Mouse (Mus musculus): ENCODE data around the gene Cdc42. TPM values are rescaled to one million over a fixed set of nuclear protein-coding genes. Genes with fewer than 3 reads are reported as not detected.

The Cdc42 gene
- polyA plus RNA-seq, 1 experiment from 2014 or later = 991 TPM

GRCm38 (mm10) chr4:137388059-137388794 is 30.7 kb upstream of the Cdc42 start:
- Histone ChIP-seq H3K27ac (replicated peaks; ENCODE audit: low read depth, low read length) (peak overlapping the region; percentile 90), H3K27me3 (ENCODE audit: control insufficient read depth, insufficient read depth, low read length) (no peaks in the 10 kb centered on the region), H3K4me3 (replicated peaks; ENCODE audit: low read depth, low read length) (peak overlapping the region; percentile 81), H3K4me1 (ENCODE audit: control insufficient read depth, insufficient read depth, low read length) (peaks cover 14% of the 10 kb centered on the region), H3K9ac (replicated peaks; ENCODE audit: low read length) (peak overlapping the region; percentile 80), H3K36me3 (ENCODE audit: control insufficient read depth, insufficient read depth, low read length) (no peaks in the 10 kb centered on the region), H3K9me3 (ENCODE audit: control insufficient read depth, low read length) (no peaks in the 10 kb centered on the region), H3K4me2 (ENCODE audit: low read length) (peak overlapping the region; percentile 91)
- ATAC-seq (ENCODE audit: low FRiP score, low TSS enrichment) (peak; percentile 88), DNase-seq (peak; percentile 96)
- WGBS = under 1% methylated on average over 46 of the region's 46 CpGs

- Histone ChIP-seq H3K9ac (replicated peaks; ENCODE audit: low read length) (peak overlapping the region; percentile 80), H3K36me3 (ENCODE audit: control insufficient read depth, insufficient read depth, low read length) (no peaks in the 10 kb centered on the region), H3K9me3 (ENCODE audit: control insufficient read depth, low read length) (no peaks in the 10 kb centered on the region), H3K27ac (replicated peaks; ENCODE audit: low read depth, low read length) (peak overlapping the region; percentile 90), H3K4me1 (ENCODE audit: control insufficient read depth, insufficient read depth, low read length) (peaks cover 14% of the 10 kb centered on the region), H3K27me3 (ENCODE audit: control insufficient read depth, insufficient read depth, low read length) (no peaks in the 10 kb centered on the region), H3K4me2 (ENCODE audit: low read length) (peak overlapping the region; percentile 91), H3K4me3 (replicated peaks; ENCODE audit: low read depth, low read length) (peak overlapping the region; percentile 81)
- DNase-seq (peak; percentile 8), ATAC-seq (ENCODE audit: low FRiP score, low TSS enrichment) (no peak)
- 2% methylated on average over 20 of the region's 20 CpGs for WGBS
Measured at GRCm38 (mm10) chr4:137387482-137388058, 30.1 kb upstream of the Cdc42 start.

GRCm38 (mm10) chr4:137380702-137381605 is 23.4 kb upstream of the Cdc42 start:
- Histone ChIP-seq H3K4me1 (ENCODE audit: control insufficient read depth, insufficient read depth, low read length) (no peaks in the 10 kb centered on the region), H3K36me3 (ENCODE audit: control insufficient read depth, insufficient read depth, low read length) (no peaks in the 10 kb centered on the region), H3K4me2 (ENCODE audit: low read length) (no peak overlapping the region), H3K9me3 (ENCODE audit: control insufficient read depth, low read length) (no peaks in the 10 kb centered on the region), H3K9ac (replicated peaks; ENCODE audit: low read length) (no peak overlapping the region), H3K4me3 (replicated peaks; ENCODE audit: low read depth, low read length) (no peak overlapping the region), H3K27me3 (ENCODE audit: control insufficient read depth, insufficient read depth, low read length) (no peaks in the 10 kb centered on the region), H3K27ac (replicated peaks; ENCODE audit: low read depth, low read length) (no peak overlapping the region)
- DNase-seq (no peak), ATAC-seq (ENCODE audit: low FRiP score, low TSS enrichment) (no peak)
- 37% methylated on average over 15 of the region's 16 CpGs for WGBS

GRCm38 (mm10) chr4:137379713-137380255 is 22.3 kb upstream of the Cdc42 start:
- no peaks in the 10 kb centered on the region for H3K4me1 ChIP-seq (ENCODE audit: control insufficient read depth, insufficient read depth, low read length)
- H3K9me3 ChIP-seq (ENCODE audit: control insufficient read depth, low read length) = no peaks in the 10 kb centered on the region
- WGBS = 89% methylated on average over 10 of the region's 10 CpGs
- no peak overlapping the region for H3K9ac ChIP-seq (replicated peaks; ENCODE audit: low read length)
- no peak overlapping the region for H3K4me2 ChIP-seq (ENCODE audit: low read length)
- ATAC-seq (ENCODE audit: low FRiP score, low TSS enrichment) (no peak), DNase-seq (no peak)
- no peaks in the 10 kb centered on the region for H3K27me3 ChIP-seq (ENCODE audit: control insufficient read depth, insufficient read depth, low read length)
- H3K4me3 ChIP-seq (replicated peaks; ENCODE audit: low read depth, low read length) = no peak overlapping the region
- no peaks in the 10 kb centered on the region for H3K36me3 ChIP-seq (ENCODE audit: control insufficient read depth, insufficient read depth, low read length)
- no peak overlapping the region for H3K27ac ChIP-seq (replicated peaks; ENCODE audit: low read depth, low read length)

GRCm38 (mm10) chr4:137379085-137379484 is 21.6 kb upstream of the Cdc42 start:
- ATAC-seq (ENCODE audit: low FRiP score, low TSS enrichment) (no peak), DNase-seq (no peak)
- WGBS = 83% methylated on average over 3 of the region's 3 CpGs
- H3K4me1 ChIP-seq (ENCODE audit: control insufficient read depth, insufficient read depth, low read length) = no peaks in the 10 kb centered on the region
- H3K4me3 ChIP-seq (replicated peaks; ENCODE audit: low read depth, low read length) = no peak overlapping the region
- no peaks in the 10 kb centered on the region for H3K9me3 ChIP-seq (ENCODE audit: control insufficient read depth, low read length)
- no peak overlapping the region for H3K9ac ChIP-seq (replicated peaks; ENCODE audit: low read length)
- no peak overlapping the region for H3K4me2 ChIP-seq (ENCODE audit: low read length)
- H3K36me3 ChIP-seq (ENCODE audit: control insufficient read depth, insufficient read depth, low read length) = no peaks in the 10 kb centered on the region
- no peaks in the 10 kb centered on the region for H3K27me3 ChIP-seq (ENCODE audit: control insufficient read depth, insufficient read depth, low read length)
- H3K27ac ChIP-seq (replicated peaks; ENCODE audit: low read depth, low read length) = no peak overlapping the region

GRCm38 (mm10) chr4:137377526-137378304 is 20.2 kb upstream of the Cdc42 start:
- ATAC-seq (ENCODE audit: low FRiP score, low TSS enrichment) (no peak), DNase-seq (no peak)
- H3K36me3 ChIP-seq (ENCODE audit: control insufficient read depth, insufficient read depth, low read length) = no peaks in the 10 kb centered on the region
- H3K27me3 ChIP-seq (ENCODE audit: control insufficient read depth, insufficient read depth, low read length) = no peaks in the 10 kb centered on the region
- no peak overlapping the region for H3K4me2 ChIP-seq (ENCODE audit: low read length)
- H3K9me3 ChIP-seq (ENCODE audit: control insufficient read depth, low read length) = no peaks in the 10 kb centered on the region
- no peak overlapping the region for H3K9ac ChIP-seq (replicated peaks; ENCODE audit: low read length)
- H3K4me1 ChIP-seq (ENCODE audit: control insufficient read depth, insufficient read depth, low read length) = no peaks in the 10 kb centered on the region
- no peak overlapping the region for H3K4me3 ChIP-seq (replicated peaks; ENCODE audit: low read depth, low read length)
- WGBS = 82% methylated on average over 4 of the region's 4 CpGs
- no peak overlapping the region for H3K27ac ChIP-seq (replicated peaks; ENCODE audit: low read depth, low read length)

GRCm38 (mm10) chr4:137376778-137377177 is 19.3 kb upstream of the Cdc42 start:
- DNase-seq (no peak), ATAC-seq (ENCODE audit: low FRiP score, low TSS enrichment) (no peak)
- 87% methylated on average over 2 of the region's 2 CpGs for WGBS
- Histone ChIP-seq H3K36me3 (ENCODE audit: control insufficient read depth, insufficient read depth, low read length) (no peaks in the 10 kb centered on the region), H3K4me1 (ENCODE audit: control insufficient read depth, insufficient read depth, low read length) (no peaks in the 10 kb centered on the region), H3K27me3 (ENCODE audit: control insufficient read depth, insufficient read depth, low read length) (no peaks in the 10 kb centered on the region), H3K4me2 (ENCODE audit: low read length) (no peak overlapping the region), H3K27ac (replicated peaks; ENCODE audit: low read depth, low read length) (no peak overlapping the region), H3K4me3 (replicated peaks; ENCODE audit: low read depth, low read length) (no peak overlapping the region), H3K9ac (replicated peaks; ENCODE audit: low read length) (no peak overlapping the region), H3K9me3 (ENCODE audit: control insufficient read depth, low read length) (no peaks in the 10 kb centered on the region)

Data from midbrain, embryonic 14.5 days (tissue).